Mouse (Mus musculus) frontal cortex, adult 2 months (tissue): Measurements from ENCODE around the gene Zfp64. TPM values are rescaled to one million over a fixed set of nuclear protein-coding genes. Genes with fewer than 3 reads are reported as not detected.
"Not testable (repeated sequence)": the region's sequence is repeated elsewhere in the genome, so short reads cannot be mapped to it uniquely, and the experiment has no call there.

Source experiments
- DNase-seq, 2 experiments: peaks; one replicate each; pipeline ENCODE4 v3.0.0; 2022; ENCODE audit warnings: low spot score in 1 of 2; ENCODE audit errors: extremely low spot score in 1 of 2
- polyA plus RNA-seq: library from polyadenylated mRNA; depleted of rRNA; stranded (reverse); fragments of >200 nt; gene quantifications from 2 replicates; pipeline ENCODE4 v1.2.3, GENCODE M21; 2012; rRNA removed

The Zfp64 gene
- polyA plus RNA-seq, 1 experiment = 18.0 TPM

GRCm38 (mm10) chr2:168860032-168860691 is 95.2 kb downstream of the Zfp64 start:
- no peak for DNase-seq

- DNase-seq = no peak
These were observed 98.7 kb downstream of the Zfp64 start for GRCm38 (mm10) chr2:168856638-168857037.

- no peak for DNase-seq
These were observed 100.6 kb downstream of the Zfp64 start for GRCm38 (mm10) chr2:168854777-168855176.

GRCm38 (mm10) chr2:168853869-168854268 is 101.5 kb downstream of the Zfp64 start:
- DNase-seq = not testable (repeated sequence)

GRCm38 (mm10) chr2:168851545-168851944 is 103.8 kb downstream of the Zfp64 start:
- DNase-seq = no peak

- DNase-seq = no peak
These were observed 106.8 kb downstream of the Zfp64 start for GRCm38 (mm10) chr2:168848553-168848952.

GRCm38 (mm10) chr2:168846180-168846720 is 109.1 kb downstream of the Zfp64 start:
- DNase-seq = no peak

Other genes with a start within 250 kb of the Zfp64 start
- gene Atp9a, start 213.2 kb downstream of the Zfp64 start, polyA plus RNA-seq = 219 and 239 TPM in 2 replicates
- 0.22 and 0.74 TPM in 2 replicates for gene Sall4, start 187.6 kb downstream of the Zfp64 start, polyA plus RNA-seq